Mouse (Mus musculus): ENCODE measurements around the gene Dnmbp.

GRCm38 (mm10) chr19:43900690-43901089 is 39.3 kb downstream of the Dnmbp start:
- TF ChIP-seq CTCF (IDR thresholded peaks at IDR 0.05; ENCODE audit: low read depth), result no peak
- TF ChIP-seq EP300 (optimal IDR thresholded peaks at IDR 0.05), result no peak
